Mouse (Mus musculus) heart, embryonic 11.5 days (tissue): ENCODE data around the gene Olfr805. TPM values are rescaled to one million over a fixed set of nuclear protein-coding genes. Genes with fewer than 3 reads are reported as not detected.

ENCODE experiments used
- ATAC-seq: fragments of 200-750 bp; cut with Nextera tagmentation; replicated peaks from 2 replicates; pipeline ENCODE4 v1.8.0; 2017; ENCODE audit warnings: moderate library complexity; ENCODE audit not compliant: insufficient number of reproducible peaks, low FRiP score, low TSS enrichment
- H3K27ac ChIP-seq: fragments of 300-500 bp; sonication (generic); 2 replicates; pipeline ENCODE4 v1.5.1; 2014; ENCODE audit warnings: mild to moderate bottlenecking, low read depth, low read length
- H3K27me3 ChIP-seq: fragments of 300-500 bp; sonication (generic); 2 replicates; pipeline ENCODE4 v1.6.1; 2014; ENCODE audit warnings: mild to moderate bottlenecking, low read length, mixed read lengths; ENCODE audit not compliant: control insufficient read depth, insufficient read depth
- H3K36me3 ChIP-seq: fragments of 300-500 bp; sonication (generic); 2 replicates; pipeline ENCODE4 v1.6.1; 2014; ENCODE audit warnings: mild to moderate bottlenecking, low read length, moderate library complexity, mixed read lengths; ENCODE audit not compliant: control insufficient read depth, insufficient read depth
- H3K4me1 ChIP-seq: fragments of 300-500 bp; sonication (generic); 2 replicates; pipeline ENCODE4 v1.6.1; 2014; ENCODE audit warnings: low read length; ENCODE audit not compliant: control insufficient read depth, insufficient read depth
- H3K4me2 ChIP-seq: fragments of 300-500 bp; sonication (generic); 2 replicates; pipeline ENCODE4 v1.6.1; 2014; ENCODE audit warnings: mild to moderate bottlenecking, moderate library complexity
- H3K4me3 ChIP-seq: fragments of 300-500 bp; sonication (generic); 2 replicates; pipeline ENCODE4 v1.5.1; 2014; ENCODE audit warnings: low read depth, low read length
- H3K9ac ChIP-seq: fragments of 300-500 bp; sonication (generic); 2 replicates; pipeline ENCODE4 v1.6.1; 2014; ENCODE audit warnings: mild to moderate bottlenecking, low read depth, low read length, moderate library complexity
- H3K9me3 ChIP-seq: fragments of 300-500 bp; sonication (generic); replicated peaks from 2 replicates; pipeline ENCODE4 v1.6.1; 2016; ENCODE audit warnings: low read length; ENCODE audit not compliant: control insufficient read depth
- WGBS: fragments of 180-500 bp; shearing (Covaris S2); extraction: QIAGEN DNeasy Blood & Tissue Kit; methylation state at CpG from one replicate; pipeline ENCODE4 v1.1.7; 2014; ENCODE audit not compliant: insufficient replicate concordance; 5-methylcytosine and 5-hydroxymethylcytosine counted together
- microRNA-seq: library from miRNA; unstranded; fragments of <30 nt; microRNA quantifications from one replicate; pipeline ENCODE4, GENCODE M21; 2016; ENCODE audit warnings: borderline number of aligned reads
- polyA plus RNA-seq: library from polyadenylated mRNA; unstranded; fragments of >200 nt; fragmentation: Nextera tagmentation; extraction: Ambion mirVana; gene quantifications from 2 replicates; pipeline ENCODE4 v1.2.1, GENCODE M21; 2014

The Olfr805 gene
- polyA plus RNA-seq, 1 experiment from 2014 or later = not detected

GRCm38 (mm10) chr10:129673765-129674164 is 55.4 kb downstream of the Olfr805 start, which contains the start of gene Olfr801:
Olfr801 (minus strand) TSS chr10:129673865.
- H3K36me3 ChIP-seq = no peaks in the 10 kb centered on the region
- no peak within 1 kb of the TSS for H3K9ac ChIP-seq
- H3K4me1 ChIP-seq = no peaks in the 10 kb centered on the region
- H3K4me3 ChIP-seq = no peak within 1 kb of the TSS
- H3K27ac ChIP-seq = no peak within 1 kb of the TSS
- H3K9me3 ChIP-seq = no peaks in the 10 kb centered on the region
- ATAC-seq = no peak
- no peak within 1 kb of the TSS for H3K4me2 ChIP-seq
- H3K27me3 ChIP-seq = no peaks in the 10 kb centered on the region
- WGBS = 63% methylated on average over 1 of the region's 1 CpGs

Small RNAs within 50 kb of the gene (microRNA-seq; reads per million reads assigned to microRNA genes)
- not detected for gene Gm24485

Other genes starting within 250 kb of the Olfr805 start
- not detected in 2 replicates for gene Olfr789, start 244.6 kb downstream of the Olfr805 start, polyA plus RNA-seq
- gene Olfr790, start 230.9 kb downstream of the Olfr805 start, polyA plus RNA-seq = not detected in 2 replicates
- not detected in 2 replicates for gene Olfr791, start 207.6 kb downstream of the Olfr805 start, polyA plus RNA-seq
- not detected in 2 replicates for gene Olfr792, start 190.2 kb downstream of the Olfr805 start, polyA plus RNA-seq
- not detected in 2 replicates for gene Olfr794, start 161.7 kb downstream of the Olfr805 start, polyA plus RNA-seq
- not detected in 2 replicates for gene Olfr796, start 116.8 kb downstream of the Olfr805 start, polyA plus RNA-seq
- not detected in 2 replicates for gene Olfr798, start 101.4 kb downstream of the Olfr805 start, polyA plus RNA-seq
- not detected in 2 replicates for gene Olfr799, start 91.9 kb downstream of the Olfr805 start, polyA plus RNA-seq
- not detected in 2 replicates for gene Olfr800, start 71.7 kb downstream of the Olfr805 start, polyA plus RNA-seq
- gene Olfr801, start 55.5 kb downstream of the Olfr805 start, polyA plus RNA-seq = not detected in 2 replicates
- gene Olfr802, start 41.2 kb downstream of the Olfr805 start, polyA plus RNA-seq = 0.03 TPM in 1 of 2 replicates, not detected in the other
- gene Olfr803, start 35.1 kb downstream of the Olfr805 start, polyA plus RNA-seq = not detected in 2 replicates
- not detected in 2 replicates for gene Olfr804, start 26.2 kb downstream of the Olfr805 start, polyA plus RNA-seq
- not detected in 2 replicates for gene Olfr806, start 12.5 kb upstream of the Olfr805 start, polyA plus RNA-seq
- not detected in 2 replicates for gene Olfr807, start 28.4 kb upstream of the Olfr805 start, polyA plus RNA-seq
- not detected in 2 replicates for gene Olfr808, start 36.1 kb upstream of the Olfr805 start, polyA plus RNA-seq
- not detected in 2 replicates for gene Olfr809, start 45.3 kb upstream of the Olfr805 start, polyA plus RNA-seq
- not detected in 2 replicates for gene Olfr810, start 65.5 kb upstream of the Olfr805 start, polyA plus RNA-seq
- not detected in 2 replicates for gene Olfr811, start 75.0 kb upstream of the Olfr805 start, polyA plus RNA-seq
- gene Olfr812, start 116.7 kb upstream of the Olfr805 start, polyA plus RNA-seq = not detected in 2 replicates
- not detected in 2 replicates for gene Olfr813, start 126.0 kb upstream of the Olfr805 start, polyA plus RNA-seq
- not detected in 2 replicates for gene Olfr814, start 150.5 kb upstream of the Olfr805 start, polyA plus RNA-seq
- gene Olfr815, start 176.5 kb upstream of the Olfr805 start, polyA plus RNA-seq = not detected in 2 replicates
- not detected in 2 replicates for gene Olfr816, start 186.2 kb upstream of the Olfr805 start, polyA plus RNA-seq
- not detected in 2 replicates for gene Olfr818, start 219.7 kb upstream of the Olfr805 start, polyA plus RNA-seq
- gene Olfr819, start 237.9 kb upstream of the Olfr805 start, polyA plus RNA-seq = not detected in 2 replicates
- gene Olfr247, start 246.8 kb upstream of the Olfr805 start, polyA plus RNA-seq = not detected in 2 replicates